Mouse (Mus musculus) kidney, adult 8-10 months (tissue): Measurements from ENCODE around the gene Catsper2.
"Not testable (repeated sequence)": the region's sequence is repeated elsewhere in the genome, so short reads cannot be mapped to it uniquely, and the experiment has no call there.

ENCODE experiments used
- DNase-seq, 2 experiments: peaks; one replicate each; pipeline ENCODE4 v3.0.0; 2022

Gene Catsper2

GRCm38 (mm10) chr2:121425890-121426289, 12.3 kb upstream of the Catsper2 start:
- DNase-seq = no peak

GRCm38 (mm10) chr2:121423166-121423565, 9.6 kb upstream of the Catsper2 start:
- no peak for DNase-seq

- no peak for DNase-seq
Observed at GRCm38 (mm10) chr2:121418476-121418875, 4.9 kb upstream of the Catsper2 start.

- no peak for DNase-seq
Observed at GRCm38 (mm10) chr2:121416356-121416755, 2.8 kb upstream of the Catsper2 start.

GRCm38 (mm10) chr2:121415591-121415990, 2.0 kb upstream of the Catsper2 start:
- no peak for DNase-seq

- no peak for DNase-seq
Observed at GRCm38 (mm10) chr2:121415103-121415502, 1.5 kb upstream of the Catsper2 start.

GRCm38 (mm10) chr2:121414139-121414685, 620 bp upstream of the Catsper2 start:
- peak; percentile 17 to 35 for DNase-seq

GRCm38 (mm10) chr2:121412843-121413386, 677 bp downstream of the Catsper2 start:
- no peak for DNase-seq

GRCm38 (mm10) chr2:121408160-121408559, 5.4 kb downstream of the Catsper2 start:
- DNase-seq = peak; percentile 33 to 59

- no peak for DNase-seq
Observed at GRCm38 (mm10) chr2:121403296-121403695, 10.3 kb downstream of the Catsper2 start.

- DNase-seq = peak; percentile 40 to 87
Observed at GRCm38 (mm10) chr2:121396624-121397023, 17.0 kb downstream of the Catsper2 start.

GRCm38 (mm10) chr2:121386961-121387575, 26.5 kb downstream of the Catsper2 start, which contains the start of gene Strc:
TSS of gene Strc (minus strand) at chr2:121387168.
- not testable (repeated sequence) for DNase-seq

- DNase-seq = no peak
Observed at GRCm38 (mm10) chr2:121374766-121375165, 38.8 kb downstream of the Catsper2 start.

- no peak for DNase-seq
Observed at GRCm38 (mm10) chr2:121372266-121372665, 41.3 kb downstream of the Catsper2 start.

- no peak for DNase-seq
Observed at GRCm38 (mm10) chr2:121370921-121371320, 42.7 kb downstream of the Catsper2 start.

- no peak for DNase-seq
Observed at GRCm38 (mm10) chr2:121368831-121369230, 44.8 kb downstream of the Catsper2 start.

- DNase-seq = no peak
Observed at GRCm38 (mm10) chr2:121363656-121364055, 49.9 kb downstream of the Catsper2 start.

- DNase-seq = no peak
Observed at GRCm38 (mm10) chr2:121359461-121359860, 54.1 kb downstream of the Catsper2 start.

- DNase-seq = peak; percentile 77 to 83
Observed at GRCm38 (mm10) chr2:121358381-121358780, 55.2 kb downstream of the Catsper2 start.

- no peak for DNase-seq
Observed at GRCm38 (mm10) chr2:121357961-121358360, 55.6 kb downstream of the Catsper2 start.

GRCm38 (mm10) chr2:121357494-121357893, 56.1 kb downstream of the Catsper2 start, which contains the start of gene Ckmt1:
TSS of gene Ckmt1 (plus strand) at chr2:121357714.
- DNase-seq = peak in 1 of 2 experiments; percentile 18

- DNase-seq = peak; percentile 97 to 98
Observed at GRCm38 (mm10) chr2:121354820-121355592, 58.6 kb downstream of the Catsper2 start, which contains the start of gene Ppip5k1. TSS of gene Ppip5k1 (minus strand) at chr2:121355396.

GRCm38 (mm10) chr2:121354378-121354777, 59.2 kb downstream of the Catsper2 start:
- peak in 1 of 2 experiments; percentile 9 for DNase-seq
